Mouse (Mus musculus): Measurements from ENCODE around the gene Slc46a2.

DNA sequence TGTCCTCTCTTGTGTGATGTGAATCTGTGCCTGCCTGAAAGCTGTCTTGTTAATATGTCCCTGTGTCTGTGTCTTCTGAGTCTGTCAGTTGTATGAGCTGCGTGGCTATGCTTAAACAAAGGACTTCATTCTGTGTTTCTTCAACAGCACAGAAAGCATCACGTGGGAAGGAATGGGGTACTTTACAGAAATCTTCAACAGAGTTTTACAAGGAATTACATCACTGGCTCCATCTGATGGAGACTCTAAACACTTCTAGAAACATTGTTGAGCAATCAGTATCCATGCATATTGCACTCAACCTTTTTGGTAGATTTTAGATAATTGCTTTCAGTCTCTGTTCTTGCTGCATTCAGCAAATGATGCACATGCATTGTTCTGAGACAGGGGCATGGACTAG lies 37.8 kb downstream of the Slc46a2 start:
- TF ChIP-seq POLR2A (IDR thresholded peaks at IDR 0.05; ENCODE audit: borderline replicate concordance, extremely low read depth, low read depth, low read length) (no peak), CTCF (IDR thresholded peaks at IDR 0.05; ENCODE audit: insufficient read depth, low read length) (no peak)

All from lung, adult 2 months (tissue).